8 mouse cellular contexts compared by ENCODE assay signal in the genomic region with DNA sequence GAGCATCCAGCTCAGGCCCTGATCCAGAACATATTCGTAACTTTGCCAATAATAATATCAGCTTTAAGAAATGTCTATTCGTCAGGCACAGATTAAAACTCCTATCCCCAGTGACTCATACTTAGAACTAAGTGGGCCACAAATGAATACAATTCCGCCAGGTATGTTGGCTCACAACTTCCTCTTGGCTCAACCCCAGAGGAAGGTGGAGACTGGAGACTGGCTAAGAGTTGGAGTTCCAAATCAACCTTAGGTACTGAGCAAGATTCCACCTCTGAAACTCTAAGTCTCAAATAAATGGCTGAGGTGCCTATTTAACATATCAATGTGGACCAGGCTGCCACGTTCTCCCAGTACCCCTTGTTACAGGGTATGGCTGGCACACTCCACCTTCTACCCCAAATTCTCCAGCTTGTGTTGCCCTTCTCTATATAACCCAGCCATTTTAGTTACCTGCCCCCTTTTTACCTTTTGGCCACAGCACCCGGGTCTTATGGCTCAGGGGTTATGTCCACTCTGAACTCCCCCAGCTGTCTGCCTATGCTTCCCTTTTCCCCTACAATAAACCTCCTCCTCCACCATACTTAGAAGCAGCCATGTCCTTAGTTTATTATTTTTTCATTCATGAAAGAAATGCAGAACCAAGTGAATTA. TPM values are rescaled to one million over a fixed set of nuclear protein-coding genes. Genes with fewer than 3 reads are reported as not detected.
DNase-seq lines count a peak whose midpoint lies in the region; ATAC-seq and TF ChIP-seq lines count a peak whose summit lies in the region.

No protein-coding gene starts in this region.

- no peak for TF ChIP-seq POLR2A in liver, adult 2 months (IDR thresholded peaks at IDR 0.05; ENCODE audit: extremely low read depth, insufficient read depth, low read length)
- no peak for TF ChIP-seq POLR2A in brain, embryonic 14.5 days (IDR thresholded peaks at IDR 0.05; ENCODE audit: borderline replicate concordance, extremely low read depth, insufficient read depth, insufficient read length, poor library complexity, severe bottlenecking)

- intact Hi-C loops in left cerebral cortex, postnatal 4 days (cut with DNase I): no loop called here

- peak overlapping the region; percentile 67; the same call in 1 of the 2 replicates for H3K4me3 ChIP-seq in liver, adult 2 months (ENCODE audit: insufficient read depth, low read depth, low read length)
- H3K4me3 ChIP-seq in forebrain, embryonic 16.5 days (replicated peaks; ENCODE audit: low read length): peak overlapping the region; percentile 56
- H3K4me3 ChIP-seq in limb, embryonic 12.5 days (replicated peaks): peak overlapping the region; percentile 53
- H3K4me3 ChIP-seq in midbrain, postnatal 0 days (ENCODE audit: low read depth, low read length): peak overlapping the region; percentile 50

- 0 out of 2 replicates have a peak, but pooled peaks cover 2% of the 10 kb centered on the region for H3K4me1 ChIP-seq in liver, adult 2 months (ENCODE audit: control insufficient read depth, insufficient read depth, low read length)
- peaks cover 4% of the 10 kb centered on the region; the same call in 1 of the 2 replicates for H3K4me1 ChIP-seq in forebrain, embryonic 16.5 days (replicated peaks; ENCODE audit: control insufficient read depth, insufficient read depth, low read length)
- H3K4me1 ChIP-seq in limb, embryonic 12.5 days (replicated peaks): no peaks in the 10 kb centered on the region
- no peaks in the 10 kb centered on the region for H3K4me1 ChIP-seq in midbrain, postnatal 0 days (ENCODE audit: insufficient read depth, low read length)

- peaks cover 9% of the 10 kb centered on the region; the same call in 1 of the 2 replicates for H3K9me3 ChIP-seq in forebrain, embryonic 16.5 days (ENCODE audit: control insufficient read depth, low read length)
- peaks cover 9% of the 10 kb centered on the region for H3K9me3 ChIP-seq in limb, embryonic 12.5 days
- no peaks in the 10 kb centered on the region for H3K9me3 ChIP-seq in midbrain, postnatal 0 days (ENCODE audit: low read length)

- no peaks in the 10 kb centered on the region for H3K27me3 ChIP-seq in liver, adult 2 months (ENCODE audit: control insufficient read depth, insufficient read depth, low read length)
- peaks cover 6% of the 10 kb centered on the region; the same call in 1 of the 2 replicates for H3K27me3 ChIP-seq in forebrain, embryonic 16.5 days (replicated peaks; ENCODE audit: control insufficient read depth, insufficient read depth, low read length)
- H3K27me3 ChIP-seq in limb, embryonic 12.5 days: no peaks in the 10 kb centered on the region
- no peaks in the 10 kb centered on the region for H3K27me3 ChIP-seq in midbrain, postnatal 0 days (ENCODE audit: insufficient read depth, low read length)

- TF ChIP-seq CTCF in liver, adult 2 months (IDR thresholded peaks at IDR 0.05; ENCODE audit: low read depth, low read length): no peak
- no peak for TF ChIP-seq CTCF in brain, embryonic 14.5 days (IDR thresholded peaks at IDR 0.05; ENCODE audit: borderline replicate concordance, extremely low read depth, insufficient read depth, insufficient read length)
- TF ChIP-seq CTCF in midbrain, postnatal 0 days (IDR thresholded peaks at IDR 0.05): no peak

- H3K4me2 ChIP-seq in forebrain, embryonic 16.5 days (ENCODE audit: low read length): peak overlapping the region; percentile 47
- peak overlapping the region; percentile 52 for H3K4me2 ChIP-seq in limb, embryonic 12.5 days
- peak overlapping the region; percentile 50 for H3K4me2 ChIP-seq in midbrain, postnatal 0 days (ENCODE audit: low read depth, low read length, poor library complexity, severe bottlenecking)

- WGBS in liver, adult 2 months: 75% methylated on average over 5 of the region's 5 CpGs
- WGBS in forebrain, embryonic 16.5 days: 66% methylated on average over 5 of the region's 5 CpGs
- WGBS in limb, embryonic 12.5 days: 75% methylated on average over 5 of the region's 5 CpGs
- WGBS in midbrain, postnatal 0 days: 65% methylated on average over 5 of the region's 5 CpGs

- H3K9ac ChIP-seq in liver, adult 2 months (ENCODE audit: low read depth, low read length): no peak overlapping the region
- H3K9ac ChIP-seq in forebrain, embryonic 16.5 days (replicated peaks; ENCODE audit: low read depth, low read length): peak overlapping the region; percentile 35; the same call in 1 of the 2 replicates
- H3K9ac ChIP-seq in limb, embryonic 12.5 days (replicated peaks): no peak overlapping the region
- H3K9ac ChIP-seq in midbrain, postnatal 0 days (replicated peaks; ENCODE audit: low read length, poor library complexity, severe bottlenecking): no peak overlapping the region

- ATAC-seq in forebrain, embryonic 16.5 days: peak; percentile 23; the same call in 1 of the 2 replicates
- ATAC-seq in limb, embryonic 12.5 days (ENCODE audit: insufficient number of reproducible peaks, insufficient read depth, low FRiP score, low TSS enrichment, low read depth): peak; percentile 41; the same call in 1 of the 2 replicates
- peak; percentile 24; the same call in 1 of the 2 replicates for ATAC-seq in midbrain, postnatal 0 days (ENCODE audit: low FRiP score)

- DNase-seq in liver, adult 2 months (ENCODE audit: extremely low read depth, low read depth, low spot score): no peak
- DNase-seq in liver: no peak
- peak; percentile 12 for DNase-seq in brain, embryonic 14.5 days (ENCODE audit: low read depth)
- no peak for DNase-seq in midbrain, postnatal 0 days (ENCODE audit: low spot score)
- DNase-seq in left cerebral cortex, postnatal 4 days: no peak
- DNase-seq in natural killer cell, adult 2 months (ENCODE audit: low spot score in 2 of 2): no peak

- H3K79me2 ChIP-seq in liver, adult 2 months (ENCODE audit: control insufficient read depth, insufficient read depth, low read length): no peaks in the 10 kb centered on the region

- no peak overlapping the region for H3K27ac ChIP-seq in liver, adult 2 months (replicated peaks; ENCODE audit: insufficient read depth, low read depth, low read length)
- H3K27ac ChIP-seq in forebrain, embryonic 16.5 days (ENCODE audit: low read length): no peak overlapping the region; the same call in 1 of the 2 replicates
- H3K27ac ChIP-seq in limb, embryonic 12.5 days: no peak overlapping the region
- H3K27ac ChIP-seq in midbrain, postnatal 0 days (ENCODE audit: low read depth, low read length): peak overlapping the region; percentile 82; the same call in 1 of the 2 replicates

- peaks cover 11% of the 10 kb centered on the region for H3K36me3 ChIP-seq in liver, adult 2 months (ENCODE audit: control insufficient read depth, insufficient read depth, low read length)
- H3K36me3 ChIP-seq in forebrain, embryonic 16.5 days (ENCODE audit: control insufficient read depth, insufficient read depth): peaks cover 16% of the 10 kb centered on the region
- peaks cover 28% of the 10 kb centered on the region for H3K36me3 ChIP-seq in limb, embryonic 12.5 days
- peaks cover 9% of the 10 kb centered on the region for H3K36me3 ChIP-seq in midbrain, postnatal 0 days (ENCODE audit: insufficient read depth, low read length)

RNA-seq across cellular contexts. Expression of a gene that starts 0.5 kb away (rescaled TPM):
- total RNA-seq in liver, adult 2 months (2014; rRNA removed): 5.2 and 7.8 TPM in 2 replicates
- polyA plus RNA-seq in liver, adult 2 months (2012; rRNA removed): 2.1 and 2.3 TPM in 2 replicates
- polyA plus RNA-seq in brain, embryonic 14.5 days (2012; rRNA removed): 12.1 and 14.7 TPM in 2 replicates
- polyA plus RNA-seq in forebrain, embryonic 16.5 days (2015; fragmentation: Nextera tagmentation; extraction: Ambion mirVana): 30.2 and 32.0 TPM in 2 replicates
- 21.9 and 23.6 TPM in 2 replicates for polyA plus RNA-seq in limb, embryonic 12.5 days (2016; fragmentation: Nextera tagmentation; extraction: Ambion mirVana)
- total RNA-seq in midbrain, postnatal 0 days (2014; rRNA removed): 34.9 and 39.0 TPM in 2 replicates
- 16.1 and 17.0 TPM in 2 replicates for polyA plus RNA-seq in midbrain, postnatal 0 days (2015; fragmentation: Nextera tagmentation; extraction: Ambion mirVana)
- total RNA-seq in left cerebral cortex, postnatal 4 days (2021): 10 to 100 TPM; 16.0 to 18.5 TPM

RNA-seq across cellular contexts. Expression of a gene that starts 17.5 kb away (rescaled TPM):
- total RNA-seq in liver, adult 2 months (2014; rRNA removed): not detected in 2 replicates
- not detected in 2 replicates for polyA plus RNA-seq in liver, adult 2 months (2012; rRNA removed)
- not detected in 2 replicates for polyA plus RNA-seq in brain, embryonic 14.5 days (2012; rRNA removed)
- polyA plus RNA-seq in forebrain, embryonic 16.5 days (2015; fragmentation: Nextera tagmentation; extraction: Ambion mirVana): not detected in 2 replicates
- not detected in 2 replicates for polyA plus RNA-seq in limb, embryonic 12.5 days (2016; fragmentation: Nextera tagmentation; extraction: Ambion mirVana)
- total RNA-seq in midbrain, postnatal 0 days (2014; rRNA removed): not detected in 2 replicates
- polyA plus RNA-seq in midbrain, postnatal 0 days (2015; fragmentation: Nextera tagmentation; extraction: Ambion mirVana): not detected in 2 replicates
- not detected for total RNA-seq in left cerebral cortex, postnatal 4 days (2021)

RNA-seq across cellular contexts. Expression of a gene that starts 38.4 kb away (rescaled TPM):
- not detected in 2 replicates for total RNA-seq in liver, adult 2 months (2014; rRNA removed)
- polyA plus RNA-seq in liver, adult 2 months (2012; rRNA removed): not detected in 2 replicates
- not detected in 2 replicates for polyA plus RNA-seq in brain, embryonic 14.5 days (2012; rRNA removed)
- not detected in 2 replicates for polyA plus RNA-seq in forebrain, embryonic 16.5 days (2015; fragmentation: Nextera tagmentation; extraction: Ambion mirVana)
- polyA plus RNA-seq in limb, embryonic 12.5 days (2016; fragmentation: Nextera tagmentation; extraction: Ambion mirVana): not detected in 2 replicates
- not detected in 2 replicates for total RNA-seq in midbrain, postnatal 0 days (2014; rRNA removed)
- not detected in 2 replicates for polyA plus RNA-seq in midbrain, postnatal 0 days (2015; fragmentation: Nextera tagmentation; extraction: Ambion mirVana)
- not detected for total RNA-seq in left cerebral cortex, postnatal 4 days (2021)
